Mouse (Mus musculus) B cell, adult (primary cell): ENCODE data around the gene Dnajb4. TPM values are rescaled to one million over a fixed set of nuclear protein-coding genes. Genes with fewer than 3 reads are reported as not detected.

ENCODE experiments used
- total RNA-seq: library from RNA; stranded (reverse); gene quantifications from 4 replicates; pipeline ENCODE4 v1.2.4, GENCODE M21; 2023; ENCODE audit not compliant: inconsistent age

The Dnajb4 gene
- total RNA-seq = 55.8 to 62.9 TPM (median 58.8 TPM) in 4 replicates

DNA sequence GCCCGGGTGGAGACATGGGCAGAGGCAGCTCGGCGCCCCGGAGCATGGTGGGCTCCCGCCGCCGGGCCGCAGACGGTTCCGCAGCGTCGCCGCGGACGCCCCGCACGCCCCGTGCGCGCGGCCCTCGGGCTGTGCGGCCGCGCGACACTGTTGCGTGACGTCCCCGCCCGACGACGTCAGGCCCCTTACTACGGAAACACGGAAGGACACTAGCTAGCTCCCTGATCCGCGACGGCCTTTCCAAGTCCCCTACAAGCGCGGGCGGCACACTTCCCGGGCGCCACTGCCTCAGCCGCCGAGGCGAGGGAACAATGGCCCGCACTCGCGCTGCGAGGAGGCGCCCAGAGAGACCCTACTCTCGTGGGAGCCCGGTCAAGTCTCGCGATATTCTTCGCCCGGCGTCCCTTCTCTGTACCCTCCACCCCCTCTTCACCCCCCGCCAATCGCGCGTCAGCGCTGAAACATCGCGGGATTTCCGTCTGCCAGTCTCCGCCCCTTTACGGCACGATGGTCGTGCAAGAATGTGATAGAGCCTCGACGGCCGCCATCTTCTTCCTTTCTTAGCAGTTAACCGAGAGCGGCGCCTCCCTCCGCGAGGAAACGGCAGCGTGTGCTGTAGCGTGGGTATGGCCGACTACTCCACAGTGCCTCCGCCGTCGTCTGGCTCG, at the start of gene Dnajb4, which contains the start of gene Fubp1:
Gene Dnajb4, minus strand, starts transcription at position 336 of the 668 bp plus-strand sequence.
Gene Fubp1, plus strand, starts transcription at position 456 of the 668 bp plus-strand sequence.

DNA sequence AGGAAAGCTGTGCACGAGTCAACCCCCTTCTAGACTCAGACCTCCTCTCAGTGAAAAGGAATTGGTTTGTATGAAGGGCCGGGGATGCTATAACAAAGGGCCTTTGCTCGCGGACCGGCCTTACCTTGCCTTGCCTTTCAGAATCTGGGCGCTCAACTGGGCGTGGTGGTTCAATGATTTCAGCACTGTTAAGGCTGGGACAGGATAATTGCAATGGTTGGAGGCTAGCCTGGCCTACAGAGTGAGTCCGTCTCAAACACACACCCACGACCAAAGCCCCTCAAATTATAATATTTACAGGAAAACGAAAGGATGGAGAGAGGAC, 44.0 kb downstream of the Dnajb4 start, which contains the start of gene Gipc2:
Gene Gipc2, minus strand, starts transcription at position 132 of the 325 bp plus-strand sequence.

Other genes with a start within 250 kb of the Dnajb4 start
- gene Gipc2, start 44.1 kb downstream of the Dnajb4 start, total RNA-seq = not detected in 4 replicates
- 238 to 270 TPM (median 247 TPM) in 4 replicates for gene Fubp1, start 120 bp upstream of the Dnajb4 start, total RNA-seq
- not detected in 4 replicates for gene Nexn, start 56.0 kb upstream of the Dnajb4 start, total RNA-seq
- gene Miga1, start 130.1 kb upstream of the Dnajb4 start, total RNA-seq = 25.9 to 30.4 TPM (median 26.8 TPM) in 4 replicates
- gene Usp33, start 136.2 kb upstream of the Dnajb4 start, total RNA-seq = 62.7 to 77.5 TPM (median 72.6 TPM) in 4 replicates
- gene Zzz3, start 185.2 kb upstream of the Dnajb4 start, total RNA-seq = 55.6 to 66.8 TPM (median 59.2 TPM) in 4 replicates